Mouse (Mus musculus) CH12.LX (cell line): ENCODE results near the gene Zfyve16. TPM values are rescaled to one million over a fixed set of nuclear protein-coding genes. Genes with fewer than 3 reads are reported as not detected.

Source experiments
- DNase-seq: peaks from one replicate; pipeline ENCODE4 v3.0.0-alpha.2; 2013; ENCODE audit errors: extremely low read depth
- H3K27ac ChIP-seq: 2 replicates; pipeline ENCODE4 v1.5.1; 2012; ENCODE audit warnings: low read depth, mild to moderate bottlenecking, control low read depth, moderate library complexity; ENCODE audit not compliant: insufficient read depth
- H3K27me3 ChIP-seq: replicated peaks from 2 replicates; pipeline ENCODE3; 2012; ENCODE audit warnings: inconsistent platforms
- H3K36me3 ChIP-seq, 2 experiments: replicated peaks in 1 of 2; 2 replicates each; pipeline versions ENCODE3 to v1.6.1; 2012; ENCODE audit warnings: inconsistent platforms in 1 of 2, low read length in 1 of 2, mild to moderate bottlenecking in 1 of 2, mixed read lengths in 1 of 2, moderate library complexity in 1 of 2; ENCODE audit not compliant: control insufficient read depth in 1 of 2, insufficient read depth in 1 of 2
- H3K4me1 ChIP-seq, 2 experiments: 2 replicates each; pipeline ENCODE4 v1.6.1; 2012; ENCODE audit warnings: inconsistent platforms in 1 of 2, moderate library complexity in 1 of 2; ENCODE audit not compliant: insufficient read depth in 2 of 2, control insufficient read depth in 1 of 2
- H3K4me2 ChIP-seq: 2 replicates; pipeline ENCODE4 v1.6.1; 2012; ENCODE audit warnings: low read depth, mild to moderate bottlenecking, control low read depth; ENCODE audit not compliant: poor library complexity, insufficient read depth, severe bottlenecking
- H3K4me3 ChIP-seq, 3 experiments: fragments of 150-350 bp in 1 of 3; sonication (generic) in 1 of 3; replicated peaks in 1 of 3; 2 replicates each; pipeline versions ENCODE3 to v1.5.1; 2011 to 2012; ENCODE audit warnings: low read depth in 2 of 3, low read length in 2 of 3, mild to moderate bottlenecking in 2 of 3, moderate library complexity in 2 of 3, control low read depth in 1 of 3, improper control_type of control experiment in 1 of 3, inconsistent platforms in 1 of 3, mixed read lengths in 1 of 3; ENCODE audit not compliant: poor library complexity in 1 of 3
- H3K79me2 ChIP-seq: replicated peaks from 2 replicates; pipeline ENCODE4 v1.6.1; 2012; ENCODE audit warnings: mild to moderate bottlenecking, moderate library complexity; ENCODE audit not compliant: control insufficient read depth, poor library complexity, insufficient read depth, severe bottlenecking; ENCODE audit errors: extremely low read depth
- H3K9ac ChIP-seq: 2 replicates; pipeline ENCODE4 v1.6.1; 2012; ENCODE audit warnings: low read depth, mild to moderate bottlenecking, control low read depth, moderate library complexity; ENCODE audit not compliant: insufficient read depth
- H3K9me3 ChIP-seq: replicated peaks from 2 replicates; pipeline ENCODE3; 2012; ENCODE audit warnings: low read length, inconsistent platforms, mixed read lengths
- CTCF ChIP-seq, 2 experiments: IDR thresholded peaks in 1 of 2; conservative IDR thresholded peaks in 1 of 2; 2 replicates each; pipeline ENCODE4 v1.5.1; 2011 to 2012; ENCODE audit warnings: low read depth in 2 of 2, low read length in 2 of 2, improper control_type of control experiment in 1 of 2, inconsistent platforms in 1 of 2, mild to moderate bottlenecking in 1 of 2, moderate library complexity in 1 of 2
- E2F4 ChIP-seq: IDR thresholded peaks from 2 replicates; pipeline ENCODE4 v1.6.1; 2011; ENCODE audit warnings: low read depth, low read length, improper control_type of control experiment; ENCODE audit not compliant: insufficient replicate concordance
- EP300 ChIP-seq: IDR thresholded peaks from 2 replicates; pipeline ENCODE4 v1.6.1; 2011; ENCODE audit warnings: low read length, improper control_type of control experiment
- GABPA ChIP-seq: IDR thresholded peaks from 2 replicates; pipeline ENCODE4 v1.6.1; 2012; ENCODE audit warnings: low read depth, low read length, improper control_type of control experiment, inconsistent platforms; ENCODE audit not compliant: insufficient replicate concordance
- JUND ChIP-seq: conservative IDR thresholded peaks from 2 replicates; pipeline ENCODE4 v1.6.1; 2011; ENCODE audit warnings: low read depth, low read length, improper control_type of control experiment
- MAFK ChIP-seq: IDR thresholded peaks from 2 replicates; pipeline ENCODE4 v1.6.1; 2011; ENCODE audit warnings: low read length, improper control_type of control experiment; ENCODE audit not compliant: insufficient replicate concordance
- MEF2A ChIP-seq: IDR thresholded peaks from 2 replicates; pipeline ENCODE4 v1.6.1; 2014; ENCODE audit warnings: low read depth, mild to moderate bottlenecking, inconsistent platforms, low read length, improper control_type of control experiment, borderline replicate concordance
- MYC ChIP-seq: IDR thresholded peaks from 2 replicates; pipeline ENCODE4 v1.6.1; 2011; ENCODE audit warnings: low read depth, mild to moderate bottlenecking, improper control_type of control experiment, low read length
- NRF1 ChIP-seq: IDR thresholded peaks from 2 replicates; pipeline ENCODE4 v1.6.1; 2014; ENCODE audit warnings: low read depth, mild to moderate bottlenecking, inconsistent platforms, low read length, improper control_type of control experiment, moderate library complexity
- PAX5 ChIP-seq: IDR thresholded peaks from 2 replicates; pipeline ENCODE4 v1.6.1; 2012; ENCODE audit warnings: low read length, inconsistent platforms, mixed read lengths
- POLR2AphosphoS2 ChIP-seq: IDR thresholded peaks from 2 replicates; pipeline ENCODE4 v1.6.1; 2011; ENCODE audit warnings: low read depth, low read length, improper control_type of control experiment
- TBP ChIP-seq: conservative IDR thresholded peaks from 2 replicates; pipeline ENCODE4 v1.6.1; 2011; ENCODE audit warnings: low read depth, low read length, improper control_type of control experiment
- TCF12 ChIP-seq: IDR thresholded peaks from 2 replicates; pipeline ENCODE4 v1.6.1; 2014; ENCODE audit warnings: low read depth, mild to moderate bottlenecking, inconsistent platforms, low read length, improper control_type of control experiment
- UBTF ChIP-seq: IDR thresholded peaks from 2 replicates; pipeline ENCODE4 v1.6.1; 2012; ENCODE audit warnings: low read depth, mild to moderate bottlenecking, inconsistent platforms, low read length, improper control_type of control experiment, moderate library complexity
- USF1 ChIP-seq: IDR thresholded peaks from 2 replicates; pipeline ENCODE4 v1.6.1; 2014; ENCODE audit warnings: low read depth, mild to moderate bottlenecking, inconsistent platforms, low read length, improper control_type of control experiment
- ZC3H11A ChIP-seq: IDR thresholded peaks from 2 replicates; pipeline ENCODE4 v1.6.1; 2012; ENCODE audit warnings: low read depth, mild to moderate bottlenecking, inconsistent platforms, low read length, improper control_type of control experiment
- ZKSCAN1 ChIP-seq: IDR thresholded peaks from 2 replicates; pipeline ENCODE4 v1.6.1; 2012; ENCODE audit warnings: low read depth, inconsistent platforms, low read length, improper control_type of control experiment, borderline replicate concordance
- ZMIZ1 ChIP-seq: IDR thresholded peaks from 2 replicates; pipeline ENCODE4 v1.6.1; 2012; ENCODE audit warnings: low read depth, mild to moderate bottlenecking, inconsistent platforms, low read length, improper control_type of control experiment
- ZNF384 ChIP-seq: IDR thresholded peaks from 2 replicates; pipeline ENCODE4 v1.6.1; 2012; ENCODE audit warnings: low read depth, low read length, improper control_type of control experiment, inconsistent platforms
- dilution Hi-C: fragments of 300-500 bp; cut with MboI; formaldehyde crosslinking; loops from 2 replicates; pipeline ENCODE4 v1.14.3; 2020; ENCODE audit warnings: low sequenced_read_pairs; ENCODE audit not compliant: extremely low pct_unique_long_range_greater_than_20kb, extremely low pct_ligation_motif_present
- in situ Hi-C: fragments of 300-500 bp; cut with MboI; formaldehyde crosslinking; loops from 3 replicates; pipeline ENCODE4 v1.14.3; 2019; ENCODE audit warnings: low sequenced_read_pairs, low pct_ligation_motif_present, low pct_unique_long_range_greater_than_20kb, mixed read lengths
- polyA plus RNA-seq: library from polyadenylated mRNA; unstranded; fragments of >175 nt; gene quantifications from 2 replicates; pipeline ENCODE4 v1.2.1, GENCODE M21; 2012; ENCODE audit warnings: low read depth; ENCODE audit not compliant: insufficient read length
- total RNA-seq, 2 experiments: library from RNA; depleted of rRNA; stranded (reverse); fragments of 300-350 nt in 1 of 2; fragments of >200 nt in 1 of 2; gene quantifications; 2 replicates each; pipeline ENCODE4 v1.2.3; 2012 to 2014

The Zfyve16 gene
- total and polyA plus RNA-seq, 3 experiments, result 4.3 to 8.5 (median 8.0) TPM

- H3K9ac ChIP-seq, result no peak overlapping the region
- TF ChIP-seq GABPA (no peak), MAFK (no peak), ZC3H11A (no peak), PAX5 (no peak), TCF12 (no peak), UBTF (no peak), CTCF (conservative IDR thresholded peaks at IDR 0.05 in 1 of 2, IDR thresholded peaks at IDR 0.05 in 1 of 2; ENCODE audit: low read depth in 2 of 2, low read length in 2 of 2) (no peak), USF1 (no peak), JUND (no peak), MYC (no peak), ZMIZ1 (no peak), TBP (no peak), ZKSCAN1 (no peak), NRF1 (no peak), ZNF384 (no peak), EP300 (no peak), MEF2A (no peak), POLR2AphosphoS2 (no peak)
- no peak overlapping the region for H3K4me3 ChIP-seq
- no peaks in the 10 kb centered on the region for H3K4me1 ChIP-seq
- dilution Hi-C loops, result no loop called here
- no peaks in the 10 kb centered on the region for H3K9me3 ChIP-seq
- in situ Hi-C loops, result no loop called here
- H3K79me2 ChIP-seq, result no peaks in the 10 kb centered on the region
- H3K27ac ChIP-seq, result no peak overlapping the region
- H3K36me3 ChIP-seq, result peaks cover 0 to 9% of the 10 kb centered on the region in 2 experiments
- no peak for DNase-seq
- no peak overlapping the region for H3K4me2 ChIP-seq
- no peaks in the 10 kb centered on the region for H3K27me3 ChIP-seq
Observed at GRCm38 (mm10) chr13:92467891-92468290, 62.8 kb downstream of the Zfyve16 start.

DNA sequence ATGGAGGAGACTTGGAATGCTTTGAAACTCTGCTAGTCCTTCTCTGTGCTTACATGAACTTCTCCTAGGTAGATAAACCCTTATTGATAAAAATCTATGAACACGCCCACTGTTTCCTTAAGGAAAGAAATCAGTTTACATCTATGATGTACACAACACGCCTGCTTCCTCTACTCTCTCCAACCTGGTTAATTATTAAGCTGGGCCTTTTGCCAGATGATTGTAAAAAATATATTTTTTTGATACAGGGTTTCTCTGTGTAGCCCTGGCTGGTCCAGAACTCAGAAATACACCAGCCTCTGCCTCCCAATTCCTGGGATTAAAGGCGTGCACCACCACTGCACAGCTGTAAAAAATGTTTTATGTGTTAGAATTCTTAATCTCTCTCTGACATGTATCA lies 66.0 kb downstream of the Zfyve16 start:
- Histone ChIP-seq H3K9me3 (no peaks in the 10 kb centered on the region), H3K4me1 (no peaks in the 10 kb centered on the region), H3K4me3 (no peak overlapping the region), H3K36me3 (peaks cover 0 to 9% of the 10 kb centered on the region in 2 experiments), H3K27ac (no peak overlapping the region), H3K4me2 (no peak overlapping the region)
- in situ Hi-C loops (no loop called here), dilution Hi-C loops (no loop called here)
- TF ChIP-seq E2F4, result no peak
- TF ChIP-seq GABPA, result no peak
- TF ChIP-seq, all 38 proteins: peak for 0
- DNase-seq, result no peak
- no peaks in the 10 kb centered on the region for H3K79me2 ChIP-seq
- no peak overlapping the region for H3K9ac ChIP-seq
- no peaks in the 10 kb centered on the region for H3K27me3 ChIP-seq
